In genomic region chr3:145922019-145922854, GRCm38 (mm10) we compare ENCODE assay signal across 8 mouse cellular contexts. TPM values are rescaled to one million over a fixed set of nuclear protein-coding genes. Genes with fewer than 3 reads are reported as not detected.
DNase-seq lines count a peak whose midpoint lies in the region; ATAC-seq and TF ChIP-seq lines count a peak whose summit lies in the region.

TSS of gene Bcl10 (plus strand) at chr3:145922804.

- peak within 1 kb of the TSS; percentile 40; the same call in 1 of the 2 replicates for H3K9ac ChIP-seq in forebrain, embryonic 11.5 days (ENCODE audit: low read length)
- H3K9ac ChIP-seq in hindbrain, embryonic 14.5 days = 0 out of 2 replicates have a peak within 1 kb of the TSS, but pooled peaks have one; percentile 38
- H3K9ac ChIP-seq in liver, embryonic 16.5 days (ENCODE audit: low read depth, low read length) = peak within 1 kb of the TSS; percentile 67

- WGBS in cerebellum, adult 2 months = 37% methylated on average over 11 of the region's 11 CpGs
- 32% methylated on average over 11 of the region's 11 CpGs for WGBS in forebrain, embryonic 11.5 days
- WGBS in hindbrain, embryonic 14.5 days = 31% methylated on average over 11 of the region's 11 CpGs
- 42% methylated on average over 11 of the region's 11 CpGs for whole genome bisulfite sequencing in liver, embryonic 16.5 days (ENCODE audit: insufficient replicate concordance)

- H3ac ChIP-seq in C2C12 (ENCODE audit: control insufficient read depth, insufficient read length, low read depth) = peak within 1 kb of the TSS; percentile 31

- peaks cover 3% of the 10 kb centered on the region; the same call in 1 of the 2 replicates for H3K4me1 ChIP-seq in cerebellum, adult 2 months (ENCODE audit: control insufficient read depth, insufficient read depth, low read length)
- H3K4me1 ChIP-seq in forebrain, embryonic 11.5 days (replicated peaks; ENCODE audit: control insufficient read depth, insufficient read depth, low read length) = peaks cover 4% of the 10 kb centered on the region; the same call in 1 of the 2 replicates
- peaks cover 14% of the 10 kb centered on the region for H3K4me1 ChIP-seq in hindbrain, embryonic 14.5 days (replicated peaks; ENCODE audit: control insufficient read depth, insufficient read depth, low read length)
- H3K4me1 ChIP-seq in liver, embryonic 16.5 days (ENCODE audit: control insufficient read depth, low read depth, low read length) = peaks cover 15% of the 10 kb centered on the region

- peak within 1 kb of the TSS; percentile 46 for H3K4me2 ChIP-seq in forebrain, embryonic 11.5 days (ENCODE audit: low read depth, low read length, severe bottlenecking)
- peak within 1 kb of the TSS; percentile 58 for H3K4me2 ChIP-seq in hindbrain, embryonic 14.5 days (replicated peaks)
- H3K4me2 ChIP-seq in liver, embryonic 16.5 days (ENCODE audit: low read depth, low read length) = peak within 1 kb of the TSS; percentile 92

- TF ChIP-seq POLR2A in cerebellum, adult 2 months (IDR thresholded peaks at IDR 0.05; ENCODE audit: borderline replicate concordance, insufficient read depth, low read length) = no peak

- ATAC-seq in forebrain, embryonic 11.5 days (replicated peaks; ENCODE audit: low FRiP score) = no peak
- no peak for ATAC-seq in hindbrain, embryonic 14.5 days (ENCODE audit: low FRiP score)
- ATAC-seq in liver, embryonic 16.5 days (ENCODE audit: low read depth) = no peak

- H3K36me3 ChIP-seq in C2C12 (ENCODE audit: control insufficient read depth, insufficient read depth) = no peaks in the 10 kb centered on the region
- no peaks in the 10 kb centered on the region for H3K36me3 ChIP-seq in forebrain, embryonic 11.5 days (ENCODE audit: control insufficient read depth, insufficient read depth, low read length)
- no peaks in the 10 kb centered on the region for H3K36me3 ChIP-seq in hindbrain, embryonic 14.5 days (replicated peaks; ENCODE audit: control insufficient read depth, insufficient read depth)
- H3K36me3 ChIP-seq in liver, embryonic 16.5 days (ENCODE audit: control insufficient read depth, insufficient read depth) = no peaks in the 10 kb centered on the region

- H3K9me3 ChIP-seq in forebrain, embryonic 11.5 days (ENCODE audit: control insufficient read depth, low read length) = no peaks in the 10 kb centered on the region
- no peaks in the 10 kb centered on the region for H3K9me3 ChIP-seq in hindbrain, embryonic 14.5 days (ENCODE audit: control insufficient read depth, low read length)
- no peaks in the 10 kb centered on the region for H3K9me3 ChIP-seq in liver, embryonic 16.5 days (replicated peaks; ENCODE audit: control insufficient read depth, low read length)

- H3K27ac ChIP-seq in cerebellum, adult 2 months (ENCODE audit: insufficient read depth, low read length) = no peak within 1 kb of the TSS
- no peak within 1 kb of the TSS for H3K27ac ChIP-seq in forebrain, embryonic 11.5 days (ENCODE audit: low read depth, low read length)
- peak within 1 kb of the TSS; percentile 63 for H3K27ac ChIP-seq in hindbrain, embryonic 14.5 days
- H3K27ac ChIP-seq in liver, embryonic 16.5 days (ENCODE audit: low read length) = peak within 1 kb of the TSS; percentile 89

- TF ChIP-seq CTCF in cerebellum, adult 2 months (IDR thresholded peaks at IDR 0.05; ENCODE audit: borderline replicate concordance, insufficient read depth, low read depth, low read length) = no peak
- TF ChIP-seq CTCF in C2C12 (IDR thresholded peaks at IDR 0.05; ENCODE audit: control insufficient read depth, insufficient read depth, insufficient read length) = no peak

- peak within 1 kb of the TSS; percentile 71 for H3K4me3 ChIP-seq in cerebellum, adult 2 months (replicated peaks; ENCODE audit: insufficient read depth, low read depth, low read length)
- peak within 1 kb of the TSS; percentile 25 for H3K4me3 ChIP-seq in C2C12 (ENCODE audit: insufficient read depth, poor library complexity, severe bottlenecking)
- peak within 1 kb of the TSS; percentile 83 for H3K4me3 ChIP-seq in forebrain, embryonic 11.5 days (ENCODE audit: low read depth, low read length)
- H3K4me3 ChIP-seq in hindbrain, embryonic 14.5 days (replicated peaks; ENCODE audit: low read length) = peak within 1 kb of the TSS; percentile 86
- peak within 1 kb of the TSS; percentile 59 for H3K4me3 ChIP-seq in liver, embryonic 16.5 days (ENCODE audit: low read depth, low read length)

- H3K27me3 ChIP-seq in cerebellum, adult 2 months (ENCODE audit: control insufficient read depth, insufficient read depth, low read length) = no peaks in the 10 kb centered on the region
- H3K27me3 ChIP-seq in C2C12 (ENCODE audit: control insufficient read depth, insufficient read depth, insufficient read length) = no peaks in the 10 kb centered on the region
- no peaks in the 10 kb centered on the region for H3K27me3 ChIP-seq in forebrain, embryonic 11.5 days (ENCODE audit: control insufficient read depth, insufficient read depth, low read length)
- H3K27me3 ChIP-seq in hindbrain, embryonic 14.5 days (ENCODE audit: control insufficient read depth, insufficient read depth, low read length) = no peaks in the 10 kb centered on the region
- no peaks in the 10 kb centered on the region for H3K27me3 ChIP-seq in liver, embryonic 16.5 days (ENCODE audit: control insufficient read depth, insufficient read depth, low read depth, low read length)

- DNase-seq in cerebellum, adult 2 months = no peak
- no peak for DNase-seq in cerebellum, adult 8-10 months
- DNase-seq in forebrain, embryonic 11.5 days (ENCODE audit: low spot score) = no peak
- DNase-seq in hindbrain, embryonic 14.5 days (ENCODE audit: low spot score) = no peak
- DNase-seq in right cerebral cortex, postnatal 36 days (ENCODE audit: low spot score in 2 of 2) = no peak
- DNase-seq in spleen, postnatal 4 days (ENCODE audit: low spot score in 2 of 2) = no peak

- peaks cover 30% of the 10 kb centered on the region for H3K79me2 ChIP-seq in C2C12 (ENCODE audit: control insufficient read depth, insufficient read depth)

- H3K79me3 ChIP-seq in C2C12 (ENCODE audit: low read depth) = peaks cover 26% of the 10 kb centered on the region

TF ChIP-seq in C2C12, 6 proteins besides CTCF, POLR2A, EP300 and RAD21:
- TF ChIP-seq CEBPB (IDR thresholded peaks at IDR 0.05; ENCODE audit: low read depth) (no peak), MYOD1 (IDR thresholded peaks at IDR 0.05; ENCODE audit: control insufficient read depth, insufficient read length, low read depth) (no peak), MYOG (IDR thresholded peaks at IDR 0.05; ENCODE audit: control insufficient read depth, extremely low read depth, insufficient read length) (no peak), USF1 (IDR thresholded peaks at IDR 0.05; ENCODE audit: low read depth) (no peak), MAX (IDR thresholded peaks at IDR 0.05) (no peak), FOSL1 (IDR thresholded peaks at IDR 0.05; ENCODE audit: insufficient read depth, low read length, poor library complexity, severe bottlenecking) (no peak)
TF ChIP-seq in C2C12: peak in this region for 0.

RNA-seq across cellular contexts. Expression of gene Bcl10, which starts in this region (rescaled TPM):
- polyA plus RNA-seq in cerebellum, adult 2 months (2012; rRNA removed) = 14.1 and 15.0 TPM in 2 replicates
- 28.8 TPM for polyA plus RNA-seq in C2C12 (2012; fragmentation: generic; extraction: Trizol)
- polyA plus RNA-seq in forebrain, embryonic 11.5 days (2014; fragmentation: Nextera tagmentation; extraction: Ambion mirVana) = 52.0 and 55.4 TPM in 2 replicates
- polyA plus RNA-seq in hindbrain, embryonic 14.5 days (2014; fragmentation: Nextera tagmentation; extraction: Ambion mirVana) = 37.9 and 39.9 TPM in 2 replicates
- polyA plus RNA-seq in liver, embryonic 16.5 days (2015; fragmentation: Nextera tagmentation; extraction: Ambion mirVana) = 20.3 and 21.5 TPM in 2 replicates

Comparison
In these comparisons a context has a peak if more than half of its experiments do, and no peak if none do; other contexts are left out.
1. H3K27ac ChIP-seq: peak in hindbrain, embryonic 14.5 days (single experiment) and liver, embryonic 16.5 days (single experiment); none in cerebellum, adult 2 months (single experiment) and forebrain, embryonic 11.5 days (single experiment).
2. H3K4me3 ChIP-seq: peak in every context shown above with its lines; median percentile 86 in hindbrain, embryonic 14.5 days; 83 in forebrain, embryonic 11.5 days; 71 in cerebellum, adult 2 months; 59 in liver, embryonic 16.5 days; 25 in C2C12.
3. Peak in every context shown above with its lines, with median percentiles within 50 percentile points of each other: H3K4me2 ChIP-seq and H3K9ac ChIP-seq.